Mouse (Mus musculus) lung, postnatal 0 days (tissue): ENCODE data around the gene Tpd52l2. TPM values are rescaled to one million over a fixed set of nuclear protein-coding genes. Genes with fewer than 3 reads are reported as not detected.

Experiments
- ATAC-seq: fragments of 200-750 bp; cut with Nextera tagmentation; 2 replicates; pipeline ENCODE4 v1.8.0; 2017; ENCODE audit warnings: moderate library complexity
- DNase-seq: peaks from one replicate; pipeline ENCODE4 v3.0.0-alpha.2; 2016; ENCODE audit warnings: low spot score
- H3K27ac ChIP-seq: fragments of 300-500 bp; sonication (generic); 2 replicates; pipeline ENCODE4 v1.5.1; 2014; ENCODE audit warnings: antibody characterized with exemption, mild to moderate bottlenecking, low read length, mixed read lengths
- H3K27me3 ChIP-seq: fragments of 300-500 bp; sonication (generic); replicated peaks from 2 replicates; pipeline ENCODE4 v1.6.1; 2014; ENCODE audit warnings: low read length, mixed read lengths; ENCODE audit not compliant: insufficient read depth
- H3K36me3 ChIP-seq: fragments of 300-500 bp; sonication (generic); 2 replicates; pipeline ENCODE4 v1.6.1; 2014; ENCODE audit warnings: low read length, mixed read lengths; ENCODE audit not compliant: insufficient read depth
- H3K4me1 ChIP-seq: fragments of 300-500 bp; sonication (generic); 2 replicates; pipeline ENCODE4 v1.6.1; 2014; ENCODE audit warnings: antibody characterized with exemption, low read depth, low read length, mixed read lengths; ENCODE audit not compliant: insufficient read depth
- H3K4me2 ChIP-seq: fragments of 300-500 bp; sonication (generic); replicated peaks from 2 replicates; pipeline ENCODE4 v1.6.1; 2014; ENCODE audit warnings: low read depth, mild to moderate bottlenecking, low read length, moderate library complexity, mixed read lengths
- H3K4me3 ChIP-seq: fragments of 300-500 bp; sonication (generic); 2 replicates; pipeline ENCODE4 v1.5.1; 2014; ENCODE audit warnings: low read depth, low read length
- H3K9ac ChIP-seq: fragments of 300-500 bp; sonication (generic); replicated peaks from 2 replicates; pipeline ENCODE4 v1.6.1; 2014; ENCODE audit warnings: low read depth, mild to moderate bottlenecking
- H3K9me3 ChIP-seq: fragments of 300-500 bp; sonication (generic); 2 replicates; pipeline ENCODE4 v1.6.1; 2016; ENCODE audit warnings: low read length, mixed read lengths
- CTCF ChIP-seq: IDR thresholded peaks from 2 replicates; pipeline ENCODE4 v1.5.1; 2016; ENCODE audit warnings: antibody characterized with exemption, mild to moderate bottlenecking
- EP300 ChIP-seq: IDR thresholded peaks from 2 replicates; pipeline ENCODE4 v1.6.1; 2016; ENCODE audit warnings: antibody characterized with exemption, mild to moderate bottlenecking, control low read depth
- WGBS: fragments of 180-500 bp; shearing (Covaris S2); extraction: QIAGEN DNeasy Blood & Tissue Kit; methylation state at CpG from one replicate; pipeline ENCODE4 v1.1.7; 2014; 5-methylcytosine and 5-hydroxymethylcytosine counted together
- polyA plus RNA-seq: library from polyadenylated mRNA; unstranded; fragments of >200 nt; fragmentation: Nextera tagmentation; extraction: Ambion mirVana; gene quantifications from 2 replicates; pipeline ENCODE4 v1.2.1, GENCODE M21; 2015

Tpd52l2 gene
- polyA plus RNA-seq, 1 experiment from 2014 or later = 135 TPM

DNA sequence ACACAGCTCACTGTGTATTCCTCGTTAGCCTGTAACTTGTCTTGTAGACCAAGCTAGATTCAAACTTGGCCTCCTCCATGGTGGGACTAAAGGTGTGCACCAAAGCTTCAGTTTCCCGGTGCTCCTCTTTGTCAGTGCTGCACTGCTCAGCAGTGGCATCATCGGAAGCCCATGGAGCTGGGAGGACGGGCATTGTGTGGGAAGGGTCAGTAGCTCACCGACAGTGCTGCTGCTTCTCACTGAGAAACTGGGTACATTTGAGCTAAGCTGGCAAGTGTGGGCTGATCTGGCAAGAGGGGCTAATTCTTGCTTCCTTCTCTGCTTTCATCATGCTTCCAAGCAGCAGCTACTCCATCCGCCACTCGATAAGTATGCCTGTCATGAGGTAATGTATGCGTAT is 14.3 kb downstream of the Tpd52l2 start:
- Histone ChIP-seq H3K36me3 (peaks cover 61% of the 10 kb centered on the region), H3K4me2 (no peak overlapping the region), H3K4me3 (no peak overlapping the region), H3K27ac (no peak overlapping the region), H3K27me3 (no peaks in the 10 kb centered on the region), H3K4me1 (no peaks in the 10 kb centered on the region), H3K9me3 (no peaks in the 10 kb centered on the region), H3K9ac (no peak overlapping the region)
- 94% methylated on average over 8 of the region's 8 CpGs for WGBS
- DNase-seq = no peak
- TF ChIP-seq CTCF (no peak), EP300 (no peak)
- ATAC-seq = no peak

DNA sequence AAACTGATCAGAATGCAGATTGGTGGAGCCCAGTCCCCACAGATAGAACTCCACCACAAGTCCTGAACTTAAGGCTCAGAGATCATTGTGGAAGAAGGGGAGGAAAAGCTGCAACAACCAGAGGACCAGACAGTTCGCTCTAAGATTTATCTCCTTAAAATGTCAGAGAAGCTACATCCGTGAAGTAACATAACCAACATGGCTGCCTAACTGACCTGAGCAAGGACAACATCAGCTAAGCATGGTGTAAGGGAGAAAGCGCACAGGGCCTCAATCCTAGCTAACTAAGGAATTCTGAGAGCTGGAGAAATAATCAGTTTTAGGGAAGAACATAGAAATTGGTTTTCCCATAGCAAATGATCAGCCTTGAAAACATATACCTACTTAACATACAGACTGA is 22.3 kb downstream of the Tpd52l2 start:
- DNase-seq = no peak
- 66% methylated on average over 3 of the region's 3 CpGs for WGBS
- TF ChIP-seq CTCF = no peak
- no peak for TF ChIP-seq EP300
- H3K9me3 ChIP-seq = no peaks in the 10 kb centered on the region
- no peaks in the 10 kb centered on the region for H3K27me3 ChIP-seq
- peak overlapping the region; percentile 62 for H3K4me2 ChIP-seq
- H3K4me1 ChIP-seq = peaks cover 12% of the 10 kb centered on the region; the same call in 1 of the 2 replicates
- peak overlapping the region; percentile 96; the same call in 1 of the 2 replicates for H3K9ac ChIP-seq
- H3K36me3 ChIP-seq = peaks cover 22% of the 10 kb centered on the region
- no peak for ATAC-seq
- peak overlapping the region; percentile 99 for H3K27ac ChIP-seq
- H3K4me3 ChIP-seq = peak overlapping the region; percentile 99

DNA sequence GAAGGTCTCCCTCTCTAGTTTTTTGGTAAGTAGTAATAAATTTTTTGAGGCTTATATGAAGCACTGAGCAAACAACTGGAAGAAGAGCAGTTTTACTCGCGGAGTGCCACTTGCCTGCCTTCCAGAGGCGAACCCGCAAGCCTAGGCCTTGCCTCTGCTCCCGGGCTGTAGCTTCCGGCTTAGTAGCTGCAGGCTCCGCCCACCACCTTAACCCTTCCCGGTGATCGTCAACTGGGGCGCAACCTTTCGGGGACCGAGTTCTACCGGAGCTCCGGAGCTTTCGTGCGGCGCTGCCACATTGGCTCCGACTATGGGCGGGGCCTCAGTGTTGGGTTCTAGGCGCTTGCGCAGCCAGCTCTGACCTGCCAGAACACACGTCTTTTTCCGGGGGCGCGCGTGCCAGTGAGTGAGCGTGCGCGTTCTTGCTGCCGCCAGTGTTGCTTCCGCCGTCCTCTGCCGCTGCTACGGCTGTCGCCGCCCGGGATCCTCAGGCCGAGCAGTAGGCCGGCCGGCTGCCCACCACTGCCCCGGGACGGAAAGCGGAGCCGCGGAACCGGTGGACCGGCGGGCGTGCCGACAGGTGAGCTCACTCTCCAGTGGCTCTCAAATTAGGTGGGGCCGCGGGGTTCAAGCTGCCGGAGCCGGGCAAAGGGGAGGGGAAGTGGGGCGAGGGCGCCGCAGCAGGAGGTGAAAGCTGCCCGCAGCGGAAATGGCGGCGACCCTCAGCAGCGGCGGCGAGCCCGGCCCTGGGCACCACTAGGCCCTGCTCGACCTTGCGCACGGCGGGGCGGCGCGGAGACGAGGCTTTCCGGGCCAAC is 23.4 kb downstream of the Tpd52l2 start, which contains the start of gene Dnajc5:
TSS of gene Dnajc5 (plus strand) at position 368 of the 818 bp plus-strand sequence.
- Histone ChIP-seq H3K9ac (peak within 1 kb of the TSS; percentile 96), H3K36me3 (peaks cover 14% of the 10 kb centered on the region; the same call in 1 of the 2 replicates), H3K9me3 (no peaks in the 10 kb centered on the region), H3K27ac (peak within 1 kb of the TSS; percentile 99), H3K4me2 (peak within 1 kb of the TSS; percentile 62), H3K4me1 (peaks cover 12% of the 10 kb centered on the region; the same call in 1 of the 2 replicates), H3K4me3 (peak within 1 kb of the TSS; percentile 99), H3K27me3 (no peaks in the 10 kb centered on the region)
- peak; percentile 98 for ATAC-seq
- DNase-seq = peak; percentile 99
- TF ChIP-seq EP300 (no peak), CTCF (no peak)
- 0% methylated on average over 65 of the region's 74 CpGs for WGBS

DNA sequence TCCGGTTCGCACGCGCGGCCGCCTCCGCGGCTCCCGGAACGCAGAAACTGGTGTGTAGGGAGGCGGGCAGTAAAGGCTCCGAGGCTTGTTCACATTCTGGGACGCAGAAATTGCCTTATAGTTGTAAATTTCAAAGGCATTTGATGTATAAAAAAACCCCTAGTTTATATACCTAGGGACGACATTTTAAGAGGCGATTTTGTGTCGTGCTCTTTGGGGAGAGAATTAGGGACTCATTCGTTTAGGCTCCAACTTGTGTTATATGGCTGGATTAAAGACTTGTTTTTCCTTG is 23.9 kb downstream of the Tpd52l2 start:
- H3K4me3 ChIP-seq = peak overlapping the region; percentile 99
- peaks cover 11% of the 10 kb centered on the region; the same call in 1 of the 2 replicates for H3K36me3 ChIP-seq
- under 1% methylated on average over 17 of the region's 17 CpGs for WGBS
- peaks cover 12% of the 10 kb centered on the region; the same call in 1 of the 2 replicates for H3K4me1 ChIP-seq
- no peak for ATAC-seq
- H3K27me3 ChIP-seq = no peaks in the 10 kb centered on the region
- no peaks in the 10 kb centered on the region for H3K9me3 ChIP-seq
- peak overlapping the region; percentile 96 for H3K9ac ChIP-seq
- TF ChIP-seq CTCF = no peak
- TF ChIP-seq EP300 = no peak
- peak overlapping the region; percentile 99 for H3K27ac ChIP-seq
- H3K4me2 ChIP-seq = peak overlapping the region; percentile 62
- DNase-seq = no peak

DNA sequence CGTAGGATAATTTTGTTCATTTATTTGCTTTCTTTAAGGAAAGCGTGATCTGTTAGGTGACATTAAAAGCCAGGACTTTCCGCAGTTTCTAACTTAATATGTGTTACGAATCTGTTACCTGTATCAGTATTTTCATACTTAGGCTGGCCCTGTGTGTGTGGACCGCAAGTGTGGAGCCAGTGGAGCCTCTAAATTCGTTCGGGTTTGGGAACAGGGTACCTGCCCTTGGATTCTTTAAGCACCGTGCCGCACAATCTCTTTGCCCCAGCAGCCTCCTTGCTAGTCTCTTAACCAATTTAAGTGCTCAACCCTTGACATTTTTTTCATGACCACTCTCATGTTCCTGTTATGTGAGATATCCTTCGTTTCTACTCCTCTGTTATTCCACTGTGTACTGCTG is 24.5 kb downstream of the Tpd52l2 start:
- Histone ChIP-seq H3K4me1 (peaks cover 12% of the 10 kb centered on the region; the same call in 1 of the 2 replicates), H3K36me3 (peaks cover 5% of the 10 kb centered on the region; the same call in 1 of the 2 replicates), H3K4me3 (peak overlapping the region; percentile 99), H3K9me3 (no peaks in the 10 kb centered on the region), H3K9ac (peak overlapping the region; percentile 96), H3K4me2 (peak overlapping the region; percentile 62), H3K27ac (peak overlapping the region; percentile 99; the same call in 1 of the 2 replicates), H3K27me3 (no peaks in the 10 kb centered on the region)
- ATAC-seq (no peak), DNase-seq (peak; percentile 63)
- TF ChIP-seq CTCF = no peak
- TF ChIP-seq EP300 = no peak
- WGBS = 27% methylated on average over 10 of the region's 10 CpGs

DNA sequence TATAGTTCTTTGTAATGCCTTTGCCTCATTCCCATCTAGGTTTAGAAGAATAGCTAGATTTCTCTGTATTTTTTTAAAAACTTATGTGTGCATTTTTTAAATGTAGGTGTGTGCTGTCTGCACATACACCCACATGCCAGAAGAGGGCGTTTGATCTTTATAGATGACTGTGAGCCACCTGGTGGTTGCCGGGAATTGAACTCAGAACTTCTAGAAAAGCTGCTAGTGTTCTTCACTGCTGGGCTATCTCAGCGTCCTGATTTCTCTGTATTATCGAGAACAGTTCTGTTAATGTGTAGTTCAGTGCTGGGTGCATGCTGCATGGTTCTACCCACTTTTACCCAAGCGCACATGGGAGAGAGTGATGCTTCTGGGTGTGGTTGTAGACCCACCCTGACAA is 25.9 kb downstream of the Tpd52l2 start:
- Histone ChIP-seq H3K9ac (no peak overlapping the region), H3K36me3 (no peaks in the 10 kb centered on the region), H3K4me1 (peaks cover 12% of the 10 kb centered on the region; the same call in 1 of the 2 replicates), H3K27me3 (no peaks in the 10 kb centered on the region), H3K4me3 (no peak overlapping the region), H3K4me2 (no peak overlapping the region), H3K9me3 (no peaks in the 10 kb centered on the region), H3K27ac (no peak overlapping the region)
- DNase-seq (peak; percentile 48), ATAC-seq (no peak)
- peak; percentile 72 for TF ChIP-seq CTCF
- TF ChIP-seq EP300 = no peak
- 68% methylated on average over 5 of the region's 5 CpGs for WGBS
